Mouse (Mus musculus) MEL-GATA-1-ER (cell line): ENCODE data around the gene N6amt1.

Source experiments
- DNase-seq: peaks from one replicate; pipeline ENCODE4 v3.0.0-alpha.2; 2012; ENCODE audit warnings: low read depth; ENCODE audit errors: extremely low read depth

Gene N6amt1

DNA sequence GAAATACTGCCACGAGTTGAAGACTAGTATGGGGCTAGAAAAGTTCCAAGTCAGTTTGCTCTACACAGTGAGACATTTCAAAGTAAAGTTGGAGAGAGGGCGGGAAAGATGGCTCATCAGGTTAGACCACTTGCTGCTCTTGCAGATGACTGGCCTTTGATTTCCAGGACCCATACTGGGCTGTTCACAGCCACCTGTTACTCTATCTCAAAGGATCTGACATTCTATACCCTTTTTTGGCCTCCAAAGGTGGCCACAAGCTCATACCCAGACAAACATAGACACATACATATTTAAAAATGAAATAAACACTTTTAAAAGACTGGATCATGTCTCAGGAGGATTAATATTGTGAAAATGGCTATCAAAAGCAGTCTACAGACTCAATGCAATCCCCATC lies 30.4 kb downstream of the N6amt1 start:
- DNase-seq: no peak

DNA sequence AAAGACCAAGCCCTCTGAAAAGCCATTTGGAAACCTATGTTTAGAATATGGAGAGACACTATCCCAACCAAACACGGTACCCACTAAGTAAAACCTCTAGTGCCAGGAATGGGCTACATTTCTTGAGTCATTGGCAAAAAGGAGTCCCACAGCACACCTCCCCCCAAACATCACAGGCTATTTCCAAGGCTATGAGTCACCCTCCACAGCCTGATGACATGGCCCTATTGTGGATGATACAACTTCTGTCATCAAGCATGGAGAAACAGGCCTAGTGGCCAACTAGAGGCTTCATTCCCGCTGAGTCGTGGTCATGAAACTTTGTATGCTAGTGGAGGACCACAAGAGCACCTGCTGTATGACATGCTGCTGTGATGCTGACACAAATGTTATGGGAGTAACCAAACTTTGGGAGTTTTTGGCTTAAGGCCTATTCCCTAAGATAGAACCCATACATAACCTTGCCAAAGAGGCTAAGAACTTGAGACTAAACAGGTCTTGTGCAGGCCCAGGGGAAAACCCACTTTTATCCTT lies 33.5 kb downstream of the N6amt1 start:
- DNase-seq: no peak

DNA sequence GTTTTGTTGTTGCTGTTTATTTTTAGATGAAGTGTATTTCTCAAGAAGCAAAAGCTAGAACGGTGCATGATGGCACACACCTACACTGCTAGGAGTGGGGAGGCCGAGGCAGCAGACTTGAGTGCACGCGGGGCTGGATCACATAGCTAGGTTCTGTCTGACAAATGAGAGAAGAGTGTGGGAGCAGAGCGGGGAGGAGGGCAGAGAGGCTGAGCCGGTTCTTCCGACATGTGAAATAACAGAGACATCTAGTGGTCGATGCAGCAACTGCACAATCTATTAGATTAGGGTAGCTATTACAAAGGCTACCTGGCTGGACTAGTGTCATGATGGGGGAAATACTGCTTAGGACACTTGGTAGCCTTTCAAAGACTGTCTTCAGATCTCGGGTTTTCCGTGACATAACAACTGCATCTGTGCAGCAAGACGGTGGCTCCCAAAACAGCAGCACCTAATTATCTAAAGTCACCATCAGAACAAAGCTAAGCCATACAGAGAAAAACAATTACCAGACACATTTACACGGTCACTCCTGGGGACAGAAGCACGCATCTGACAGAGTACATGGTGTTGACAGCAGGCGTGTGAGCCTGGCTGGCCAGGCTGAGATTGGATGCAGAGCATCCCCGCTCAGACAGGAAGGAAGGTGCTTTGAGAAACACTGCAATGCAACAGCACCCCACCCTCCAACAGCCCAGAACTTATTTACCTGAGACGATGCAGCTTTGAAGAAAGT lies 40.0 kb downstream of the N6amt1 start:
- DNase-seq: peak; percentile 26

DNA sequence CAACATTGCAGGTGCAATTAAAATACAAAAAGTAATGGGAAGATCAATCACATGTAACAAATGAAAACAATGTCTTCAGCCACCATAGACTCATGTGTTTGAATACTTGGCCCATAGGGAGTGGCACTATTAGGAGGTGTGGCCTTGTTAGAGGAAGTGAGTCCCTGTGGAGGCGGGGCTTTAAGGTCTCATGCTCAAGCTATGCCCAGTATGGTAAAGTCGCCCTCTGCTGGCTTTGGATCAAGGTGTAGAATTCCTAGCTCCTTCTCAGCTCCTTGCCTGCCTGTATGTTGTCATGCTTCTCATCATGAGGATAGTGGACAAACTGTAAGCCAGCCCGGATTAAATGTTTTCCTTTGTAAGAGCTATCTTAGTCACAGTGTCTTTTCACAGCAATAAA lies 51.0 kb downstream of the N6amt1 start:
- peak; percentile 47 for DNase-seq
